In the genomic region with DNA sequence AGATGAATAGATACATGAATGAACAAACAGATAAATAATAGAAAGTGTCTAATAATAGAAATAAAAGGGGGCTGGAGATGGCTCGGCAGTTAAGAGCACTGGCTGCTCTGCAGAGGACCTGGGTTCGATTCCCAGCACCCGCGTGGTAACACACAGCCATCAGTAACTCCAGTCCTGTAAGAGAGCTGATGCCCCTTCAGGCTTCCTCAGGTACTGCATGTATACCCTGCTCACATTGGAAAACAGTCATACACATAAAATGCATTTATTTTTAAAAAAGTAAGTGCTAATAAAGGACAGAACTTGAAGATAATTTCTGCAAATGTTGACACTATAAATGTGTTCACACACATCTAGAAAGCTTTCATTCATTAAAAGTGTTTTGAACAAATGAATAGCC, we compare ENCODE assay signal across 18 mouse cellular contexts. TPM values are rescaled to one million over a fixed set of nuclear protein-coding genes. Genes with fewer than 3 reads are reported as not detected.
DNase-seq lines count a peak whose midpoint lies in the region; ATAC-seq and TF ChIP-seq lines count a peak whose summit lies in the region.
"Had no signal": no experiment of that assay in that cellular context is flagged by ENCODE, and none has a peak within 500 bp of the region (broad histone marks: within the 10 kb centered on the region; RNA-seq: fewer than 3 reads in every experiment).

No protein-coding gene starts in this region.

- no peaks in the 10 kb centered on the region for H3K36me3 ChIP-seq in intestine, postnatal 0 days (ENCODE audit: control insufficient read depth, insufficient read depth)
- no peaks in the 10 kb centered on the region for H3K36me3 ChIP-seq in intestine, embryonic 15.5 days
- H3K36me3 ChIP-seq: embryonic facial prominence, embryonic 13.5 days; forebrain, embryonic 15.5 days; hindbrain, embryonic 12.5 days had no signal

- no peak overlapping the region for H3K27ac ChIP-seq in intestine, postnatal 0 days (ENCODE audit: low read depth, low read length)
- no peak overlapping the region for H3K27ac ChIP-seq in intestine, embryonic 15.5 days
- H3K27ac ChIP-seq: embryonic facial prominence, embryonic 13.5 days; forebrain, embryonic 15.5 days; hindbrain, embryonic 12.5 days had no signal

- WGBS in intestine, postnatal 0 days = 94% methylated on average over 4 of the region's 4 CpGs
- 91% methylated on average over 4 of the region's 4 CpGs for WGBS in intestine, embryonic 15.5 days

- no peaks in the 10 kb centered on the region for H3K4me1 ChIP-seq in intestine, postnatal 0 days (replicated peaks; ENCODE audit: control insufficient read depth, insufficient read depth, low read length)
- no peaks in the 10 kb centered on the region for H3K4me1 ChIP-seq in intestine, embryonic 15.5 days (replicated peaks)
- H3K4me1 ChIP-seq: forebrain, embryonic 15.5 days; hindbrain, embryonic 12.5 days had no signal

- H3K4me3 ChIP-seq in intestine, postnatal 0 days (ENCODE audit: low read depth, low read length) = no peak overlapping the region
- H3K4me3 ChIP-seq in intestine, embryonic 15.5 days (replicated peaks) = no peak overlapping the region
- H3K4me3 ChIP-seq: embryonic facial prominence, embryonic 13.5 days; forebrain, embryonic 15.5 days; hindbrain, embryonic 12.5 days had no signal

- H3K4me2 ChIP-seq in intestine, postnatal 0 days (replicated peaks; ENCODE audit: low read depth) = no peak overlapping the region
- H3K4me2 ChIP-seq in intestine, embryonic 15.5 days (replicated peaks) = no peak overlapping the region
- H3K4me2 ChIP-seq: embryonic facial prominence, embryonic 13.5 days; forebrain, embryonic 15.5 days; hindbrain, embryonic 12.5 days had no signal

- H3K27me3 ChIP-seq in intestine, postnatal 0 days (replicated peaks; ENCODE audit: control insufficient read depth, insufficient read depth, low read length) = no peaks in the 10 kb centered on the region
- no peaks in the 10 kb centered on the region for H3K27me3 ChIP-seq in intestine, embryonic 15.5 days (replicated peaks)
- H3K27me3 ChIP-seq: CH12.LX; embryonic facial prominence, embryonic 13.5 days; forebrain, embryonic 15.5 days; hindbrain, embryonic 12.5 days had no signal

- H3K9me3 ChIP-seq in intestine, postnatal 0 days (ENCODE audit: control insufficient read depth) = no peaks in the 10 kb centered on the region
- H3K9me3 ChIP-seq in intestine, embryonic 15.5 days = no peaks in the 10 kb centered on the region
- H3K9me3 ChIP-seq: embryonic facial prominence, embryonic 13.5 days; forebrain, embryonic 15.5 days; hindbrain, embryonic 12.5 days had no signal

- H3K9ac ChIP-seq in intestine, postnatal 0 days (ENCODE audit: low read depth, low read length) = no peak overlapping the region
- H3K9ac ChIP-seq in intestine, embryonic 15.5 days = no peak overlapping the region
- H3K9ac ChIP-seq: embryonic facial prominence, embryonic 13.5 days; forebrain, embryonic 15.5 days; hindbrain, embryonic 12.5 days had no signal

- no peak for ATAC-seq in intestine, postnatal 0 days
- ATAC-seq in intestine, embryonic 15.5 days = no peak
- ATAC-seq: forebrain, embryonic 15.5 days had no signal

- peak; percentile 20 for DNase-seq in thymus, postnatal 14 days
- no peak for DNase-seq in thymus, adult 18-20 months
- DNase-seq in c-Kit-positive CD71-positive TER-119-negative erythroid progenitor cells, embryonic 14.5 days (ENCODE audit: low read depth) = peak; percentile 8
- DNase-seq in cerebellum, adult 8-10 months = no peak
- no peak for DNase-seq in urinary bladder, adult 2 months (ENCODE audit: low spot score)
- DNase-seq: cerebellum, postnatal 25 days; gastrocnemius, postnatal 10 days; kidney, adult 9 months; left cerebral cortex, postnatal 4 days; lung, adult 18-20 months; right cerebral cortex, postnatal 14 days had no signal

- TF ChIP-seq CTCF in intestine, postnatal 0 days (IDR thresholded peaks at IDR 0.05; ENCODE audit: low read depth) = peak; percentile 47

RNA-seq across cellular contexts. Expression of a gene that starts 54.9 kb away (rescaled TPM):
- polyA plus RNA-seq in intestine, postnatal 0 days (2015; fragmentation: Nextera tagmentation; extraction: Ambion mirVana) = 1.5 and 2.1 TPM in 2 replicates
- 0.88 and 1.0 TPM in 2 replicates for polyA plus RNA-seq in intestine, embryonic 15.5 days (2015; fragmentation: Nextera tagmentation; extraction: Ambion mirVana)
- polyA plus RNA-seq in urinary bladder, adult 2 months (2012; rRNA removed) = 7.9 and 9.9 TPM in 2 replicates
- polyA plus RNA-seq: heart, embryonic 14.5 days had no signal

Comparison
In these comparisons a context has a peak if more than half of its experiments do, and no peak if none do; other contexts are left out.
1. DNase-seq: peak in thymus, postnatal 14 days (single experiment) and c-Kit-positive CD71-positive TER-119-negative erythroid progenitor cells, embryonic 14.5 days (single experiment); none in thymus, adult 18-20 months (0 of 2), cerebellum, adult 8-10 months (single experiment) and urinary bladder, adult 2 months (single experiment).